Mouse (Mus musculus): ENCODE measurements around the gene Foxg1.

- TF ChIP-seq POLR2A (IDR thresholded peaks at IDR 0.05; ENCODE audit: insufficient read depth, low read depth, low read length) = no peak
- TF ChIP-seq CTCF (IDR thresholded peaks at IDR 0.05) = no peak
- no peak for TF ChIP-seq EP300 (IDR thresholded peaks at IDR 0.05; ENCODE audit: insufficient read depth, low read depth, low read length)
Observed at GRCm38 (mm10) chr12:49349697-49350096, 32.8 kb upstream of the Foxg1 start.
